Mouse (Mus musculus): ENCODE measurements at regions not wholly inside any gene's neighbourhood (a gene's known extent, or its start where the extent isn't known, plus 50 kb on each side); places are given as distances from the start of the nearest gene placed in this dataset.
A peak's percentile ranks its signal among the peaks of the same experiment; 100 is the strongest.
"Not testable (repeated sequence)": the region's sequence is repeated elsewhere in the genome, so short reads cannot be mapped to it uniquely, and the experiment has no call there.

DNA sequence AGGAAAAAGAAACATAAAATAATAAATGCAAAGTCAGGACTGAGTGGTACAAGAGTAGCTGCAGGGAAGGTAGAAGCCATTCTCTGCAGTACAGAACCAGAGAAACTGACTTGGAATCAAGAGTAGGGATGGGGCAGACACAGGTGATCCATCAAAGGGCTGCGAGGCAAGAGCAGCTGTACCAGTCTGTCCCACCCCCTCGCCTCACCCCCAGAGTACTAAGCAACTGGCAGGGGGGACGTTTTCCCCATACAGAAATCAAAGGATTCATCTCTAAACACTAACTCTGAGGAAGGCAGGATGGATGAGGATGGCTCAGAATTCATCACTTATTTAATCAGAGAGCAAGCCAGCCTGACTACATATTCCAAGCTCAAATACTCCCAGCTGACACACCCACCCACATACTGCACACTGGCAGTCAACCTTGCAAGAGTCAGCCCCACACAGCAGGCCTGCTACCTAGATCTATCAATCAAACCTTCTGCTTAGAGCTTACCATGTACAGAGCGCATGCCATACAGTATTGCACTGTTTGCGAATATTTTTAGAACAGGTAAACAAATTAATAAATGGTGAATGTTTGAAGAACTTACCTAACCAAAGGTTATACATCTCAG lies 180.5 kb upstream of the Plcz1 start:
- Histone ChIP-seq H3K27ac (no peak overlapping the region), H3K4me1 (replicated peaks; ENCODE audit: insufficient read depth, low read length) (no peaks in the 10 kb centered on the region), H3K36me3 (ENCODE audit: insufficient read depth, low read length) (no peaks in the 10 kb centered on the region), H3K9ac (ENCODE audit: low read depth, low read length) (no peak overlapping the region), H3K4me2 (ENCODE audit: low read length) (no peak overlapping the region), H3K4me3 (replicated peaks; ENCODE audit: low read depth, low read length) (no peak overlapping the region), H3K27me3 (ENCODE audit: insufficient read depth, low read length) (no peaks in the 10 kb centered on the region), H3K9me3 (replicated peaks; ENCODE audit: low read length) (no peaks in the 10 kb centered on the region)
- no peak for TF ChIP-seq CTCF (IDR thresholded peaks at IDR 0.05; ENCODE audit: low read depth)
- DNase-seq (ENCODE audit: low spot score) (no peak), ATAC-seq (replicated peaks; ENCODE audit: low FRiP score, low read depth) (no peak)
- 69% methylated on average over 5 of the region's 5 CpGs for WGBS

DNA sequence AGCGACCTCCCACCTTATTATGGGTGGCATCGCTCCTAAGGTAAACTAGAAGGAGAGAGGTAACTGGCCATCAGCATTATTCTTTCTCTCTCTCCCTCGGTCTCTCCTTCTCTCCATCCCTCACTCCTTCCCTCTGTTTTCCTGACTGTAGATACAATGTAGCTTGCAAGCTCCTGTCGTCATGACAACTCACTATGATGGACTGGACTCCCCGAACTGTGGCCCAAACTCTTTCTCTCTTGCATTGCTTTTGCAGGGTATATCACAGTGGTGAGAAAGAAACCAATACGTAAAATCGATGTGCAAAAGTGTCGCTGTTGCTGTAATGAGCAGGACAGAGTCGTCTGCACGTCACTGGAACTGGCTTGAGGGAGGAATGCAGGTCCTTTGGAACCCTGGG lies 177.5 kb upstream of the Plcz1 start:
- 91% methylated on average over 10 of the region's 10 CpGs for WGBS
- ATAC-seq (replicated peaks; ENCODE audit: low FRiP score, low read depth) (no peak), DNase-seq (ENCODE audit: low spot score) (no peak)
- H3K9ac ChIP-seq (ENCODE audit: low read depth, low read length) = no peak overlapping the region
- no peak for TF ChIP-seq CTCF (IDR thresholded peaks at IDR 0.05; ENCODE audit: low read depth)
- H3K4me3 ChIP-seq (replicated peaks; ENCODE audit: low read depth, low read length) = no peak overlapping the region
- H3K4me2 ChIP-seq (ENCODE audit: low read length) = no peak overlapping the region
- H3K36me3 ChIP-seq (ENCODE audit: insufficient read depth, low read length) = no peaks in the 10 kb centered on the region
- no peaks in the 10 kb centered on the region for H3K4me1 ChIP-seq (replicated peaks; ENCODE audit: insufficient read depth, low read length)
- no peaks in the 10 kb centered on the region for H3K27me3 ChIP-seq (ENCODE audit: insufficient read depth, low read length)
- H3K27ac ChIP-seq = no peak overlapping the region
- no peaks in the 10 kb centered on the region for H3K9me3 ChIP-seq (replicated peaks; ENCODE audit: low read length)

DNA sequence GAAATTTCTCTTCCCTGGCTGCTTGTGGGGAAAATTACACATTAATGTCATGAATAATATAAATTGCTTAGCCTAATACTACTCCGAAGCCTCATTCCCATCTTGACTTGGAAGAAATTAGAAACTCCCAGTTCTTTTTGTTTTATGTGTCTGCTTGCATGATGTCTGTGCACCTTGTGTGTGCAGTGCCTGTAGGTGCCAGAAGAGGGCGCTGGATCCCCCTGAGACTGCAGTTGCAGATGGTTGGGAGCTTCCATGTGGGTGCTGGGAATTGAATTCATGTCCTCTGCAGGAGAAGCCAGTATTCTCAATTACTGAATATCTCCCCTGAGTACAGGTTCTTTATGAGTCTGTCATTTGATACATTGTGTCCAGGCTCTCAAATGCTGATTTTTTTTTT lies 171.1 kb upstream of the Plcz1 start:
- H3K9ac ChIP-seq (ENCODE audit: low read depth, low read length) = no peak overlapping the region

DNA sequence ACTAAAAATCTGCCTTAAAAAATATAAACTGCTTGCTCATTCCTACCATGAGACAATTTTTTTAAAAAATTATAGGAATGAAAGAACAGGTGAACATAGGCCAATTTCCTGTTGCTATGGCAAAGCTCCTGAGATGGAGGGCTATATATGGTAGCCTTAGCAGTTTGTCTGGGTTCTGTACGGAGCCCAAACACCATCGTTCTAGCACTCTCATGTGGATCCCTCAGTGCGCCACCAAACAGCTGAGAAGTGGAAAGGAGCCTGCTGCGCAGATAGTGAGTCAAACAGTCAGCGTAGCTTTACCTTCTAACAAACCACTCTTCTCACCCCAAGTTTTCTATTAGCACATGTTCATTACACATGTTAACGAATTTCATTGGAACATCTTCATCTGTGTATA lies 168.9 kb upstream of the Plcz1 start:
- Histone ChIP-seq H3K9me3 (replicated peaks; ENCODE audit: low read length) (no peaks in the 10 kb centered on the region), H3K4me1 (replicated peaks; ENCODE audit: insufficient read depth, low read length) (no peaks in the 10 kb centered on the region), H3K36me3 (ENCODE audit: insufficient read depth, low read length) (no peaks in the 10 kb centered on the region), H3K9ac (ENCODE audit: low read depth, low read length) (no peak overlapping the region), H3K27ac (no peak overlapping the region), H3K4me3 (replicated peaks; ENCODE audit: low read depth, low read length) (no peak overlapping the region), H3K4me2 (ENCODE audit: low read length) (no peak overlapping the region), H3K27me3 (ENCODE audit: insufficient read depth, low read length) (no peaks in the 10 kb centered on the region)
- ATAC-seq (replicated peaks; ENCODE audit: low FRiP score, low read depth) (no peak), DNase-seq (ENCODE audit: low spot score) (no peak)
- no peak for TF ChIP-seq CTCF (IDR thresholded peaks at IDR 0.05; ENCODE audit: low read depth)
- 91% methylated on average over 6 of the region's 6 CpGs for WGBS

More for the DNA sequence above, 171.1 kb upstream of the Plcz1 start:
- Histone ChIP-seq H3K36me3 (ENCODE audit: insufficient read depth, low read length) (no peaks in the 10 kb centered on the region), H3K9me3 (replicated peaks; ENCODE audit: low read length) (no peaks in the 10 kb centered on the region), H3K27me3 (ENCODE audit: insufficient read depth, low read length) (no peaks in the 10 kb centered on the region), H3K4me1 (replicated peaks; ENCODE audit: insufficient read depth, low read length) (no peaks in the 10 kb centered on the region), H3K4me3 (replicated peaks; ENCODE audit: low read depth, low read length) (no peak overlapping the region), H3K4me2 (ENCODE audit: low read length) (no peak overlapping the region), H3K27ac (no peak overlapping the region)
- WGBS = 69% methylated on average over 2 of the region's 2 CpGs
- peak; percentile 20; the same call in 1 of the 2 replicates for TF ChIP-seq CTCF (IDR thresholded peaks at IDR 0.05; ENCODE audit: low read depth)
- no peak for DNase-seq (ENCODE audit: low spot score)
- no peak for ATAC-seq (replicated peaks; ENCODE audit: low FRiP score, low read depth)

DNA sequence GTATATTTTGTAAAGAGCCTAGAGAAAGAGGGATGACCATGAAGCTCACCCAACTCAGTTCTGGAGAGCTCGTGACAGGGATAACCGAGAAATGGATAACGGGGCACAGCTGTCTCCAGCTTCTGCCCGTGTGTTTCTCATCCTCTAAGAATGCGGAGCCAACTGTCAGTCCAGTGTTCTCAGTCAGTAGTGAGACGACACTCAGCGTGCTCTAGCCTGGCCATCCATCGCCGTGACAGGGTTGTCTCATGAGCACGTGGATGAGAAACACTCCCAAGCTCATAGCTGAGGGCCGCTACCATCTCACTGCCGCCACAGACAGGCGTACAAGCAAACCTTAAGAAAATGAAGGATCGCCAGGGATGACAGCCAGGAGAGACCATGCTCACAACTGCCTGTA lies 167.8 kb upstream of the Plcz1 start:
- WGBS = 65% methylated on average over 14 of the region's 14 CpGs
- Histone ChIP-seq H3K27me3 (ENCODE audit: insufficient read depth, low read length) (no peaks in the 10 kb centered on the region), H3K4me3 (replicated peaks; ENCODE audit: low read depth, low read length) (no peak overlapping the region), H3K27ac (no peak overlapping the region), H3K4me2 (ENCODE audit: low read length) (no peak overlapping the region), H3K4me1 (replicated peaks; ENCODE audit: insufficient read depth, low read length) (no peaks in the 10 kb centered on the region), H3K9ac (ENCODE audit: low read depth, low read length) (no peak overlapping the region), H3K36me3 (ENCODE audit: insufficient read depth, low read length) (no peaks in the 10 kb centered on the region), H3K9me3 (replicated peaks; ENCODE audit: low read length) (no peaks in the 10 kb centered on the region)
- DNase-seq (ENCODE audit: low spot score) (no peak), ATAC-seq (replicated peaks; ENCODE audit: low FRiP score, low read depth) (no peak)
- no peak for TF ChIP-seq CTCF (IDR thresholded peaks at IDR 0.05; ENCODE audit: low read depth)

DNA sequence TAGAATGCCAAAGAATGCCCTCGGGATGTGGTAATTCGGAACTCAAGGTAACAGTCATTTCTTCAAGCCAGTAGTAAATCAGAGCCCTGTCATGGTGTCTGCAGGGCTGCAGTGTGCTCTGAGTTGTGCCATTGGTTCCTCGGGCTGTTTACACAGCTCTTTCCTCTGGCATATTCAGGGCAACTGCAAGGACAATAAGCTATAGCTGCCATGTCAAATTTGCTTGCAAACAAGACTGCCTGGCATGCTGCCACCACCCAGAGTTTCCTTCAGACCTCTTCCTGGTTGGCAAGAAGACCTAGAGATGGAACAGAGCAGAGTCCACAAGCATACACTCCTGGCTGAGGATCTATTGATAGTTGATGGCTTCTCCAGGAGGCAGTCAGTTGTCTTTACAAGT lies 167.1 kb upstream of the Plcz1 start:
- TF ChIP-seq CTCF (IDR thresholded peaks at IDR 0.05; ENCODE audit: low read depth) = no peak
- 74% methylated on average over 3 of the region's 3 CpGs for WGBS
- Histone ChIP-seq H3K4me1 (replicated peaks; ENCODE audit: insufficient read depth, low read length) (no peaks in the 10 kb centered on the region), H3K27ac (no peak overlapping the region), H3K9me3 (replicated peaks; ENCODE audit: low read length) (no peaks in the 10 kb centered on the region), H3K9ac (ENCODE audit: low read depth, low read length) (no peak overlapping the region), H3K36me3 (ENCODE audit: insufficient read depth, low read length) (no peaks in the 10 kb centered on the region), H3K27me3 (ENCODE audit: insufficient read depth, low read length) (no peaks in the 10 kb centered on the region), H3K4me3 (replicated peaks; ENCODE audit: low read depth, low read length) (no peak overlapping the region), H3K4me2 (ENCODE audit: low read length) (no peak overlapping the region)
- DNase-seq (ENCODE audit: low spot score) = no peak
- ATAC-seq (replicated peaks; ENCODE audit: low FRiP score, low read depth) = no peak

DNA sequence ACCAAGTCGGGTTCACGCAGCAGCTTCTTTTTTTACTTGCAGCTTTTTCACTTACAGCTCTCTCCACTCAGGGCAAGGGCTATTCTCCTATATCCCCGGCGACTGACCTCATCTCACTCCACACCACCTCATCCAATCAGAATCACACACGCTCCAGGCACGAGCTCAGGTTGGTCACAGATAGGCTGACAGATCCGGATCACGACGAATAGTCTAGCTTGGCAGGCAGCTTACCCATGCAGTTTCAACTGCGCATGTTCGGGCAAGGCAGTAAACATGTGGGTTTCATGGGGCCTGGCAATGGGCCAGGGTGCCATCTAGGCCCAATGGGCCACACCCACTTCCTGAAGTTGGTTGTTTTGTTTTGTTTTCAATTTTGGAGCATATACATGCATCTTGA lies 165.4 kb upstream of the Plcz1 start:
- H3K27me3 ChIP-seq (ENCODE audit: insufficient read depth, low read length); H3K9me3 ChIP-seq (replicated peaks; ENCODE audit: low read length); H3K9ac ChIP-seq (ENCODE audit: low read depth, low read length); H3K27ac ChIP-seq; DNase-seq (ENCODE audit: low spot score); ATAC-seq (replicated peaks; ENCODE audit: low FRiP score, low read depth); H3K4me2 ChIP-seq (ENCODE audit: low read length); H3K36me3 ChIP-seq (ENCODE audit: insufficient read depth, low read length); H3K4me1 ChIP-seq (replicated peaks; ENCODE audit: insufficient read depth, low read length); H3K4me3 ChIP-seq (replicated peaks; ENCODE audit: low read depth, low read length): not testable (repeated sequence)
- WGBS = 90% methylated on average over 11 of the region's 11 CpGs

Data from kidney, postnatal 0 days (tissue).